Mouse (Mus musculus): Measurements from ENCODE around the gene Ptprs. TPM values are rescaled to one million over a fixed set of nuclear protein-coding genes. Genes with fewer than 3 reads are reported as not detected.
"Not testable (repeated sequence)": the region's sequence is repeated elsewhere in the genome, so short reads cannot be mapped to it uniquely, and the experiment has no call there.

The Ptprs gene
- polyA plus RNA-seq, 1 experiment from 2014 or later = 290 TPM

DNA sequence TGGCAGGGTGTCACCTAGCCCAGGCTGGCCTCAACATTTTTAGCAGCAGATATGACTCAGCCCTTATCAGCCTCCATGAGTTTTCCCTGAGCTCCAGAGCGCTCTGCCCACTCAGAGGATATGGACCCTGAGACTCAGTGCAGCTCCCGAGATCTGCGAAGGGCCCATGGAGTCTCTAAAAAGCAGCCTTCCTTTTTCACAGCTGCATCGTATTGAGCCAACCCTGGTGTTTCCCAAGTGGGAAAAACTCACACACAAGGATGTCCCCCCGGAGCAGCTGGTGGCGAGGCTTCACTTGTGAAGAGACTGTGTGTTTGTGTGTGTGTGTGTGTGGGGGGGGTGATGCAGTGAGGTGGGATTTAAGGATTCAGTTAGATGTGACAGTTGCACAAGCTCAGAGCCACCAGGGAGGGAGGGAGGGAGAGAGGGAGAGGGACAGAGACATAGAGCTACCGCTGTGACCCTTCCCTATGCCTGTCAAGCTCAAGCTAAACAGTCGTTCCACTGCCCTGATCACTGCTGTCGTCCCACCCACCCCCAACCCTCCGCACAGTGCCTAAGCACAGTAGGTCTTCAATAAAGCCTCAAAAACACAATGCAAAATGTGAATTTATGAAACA lies 32.8 kb upstream of the Ptprs start:
- peaks cover 4% of the 10 kb centered on the region; the same call in 1 of the 2 replicates for H3K9me3 ChIP-seq
- H3K36me3 ChIP-seq = no peaks in the 10 kb centered on the region
- H3K4me2 ChIP-seq (replicated peaks) = peak overlapping the region; percentile 17
- peaks cover 56% of the 10 kb centered on the region for H3K27me3 ChIP-seq
- H3K4me3 ChIP-seq = 0 out of 2 replicates have a peak overlapping the region, but pooled peaks have one; percentile 10
- ATAC-seq (ENCODE audit: low FRiP score, low read depth) = peak; percentile 29
- H3K27ac ChIP-seq (replicated peaks) = peak overlapping the region; percentile 71
- H3K4me1 ChIP-seq = peaks cover 49% of the 10 kb centered on the region
- 41% methylated on average over 10 of the region's 10 CpGs for WGBS
- no peak overlapping the region for H3K9ac ChIP-seq (replicated peaks)

DNA sequence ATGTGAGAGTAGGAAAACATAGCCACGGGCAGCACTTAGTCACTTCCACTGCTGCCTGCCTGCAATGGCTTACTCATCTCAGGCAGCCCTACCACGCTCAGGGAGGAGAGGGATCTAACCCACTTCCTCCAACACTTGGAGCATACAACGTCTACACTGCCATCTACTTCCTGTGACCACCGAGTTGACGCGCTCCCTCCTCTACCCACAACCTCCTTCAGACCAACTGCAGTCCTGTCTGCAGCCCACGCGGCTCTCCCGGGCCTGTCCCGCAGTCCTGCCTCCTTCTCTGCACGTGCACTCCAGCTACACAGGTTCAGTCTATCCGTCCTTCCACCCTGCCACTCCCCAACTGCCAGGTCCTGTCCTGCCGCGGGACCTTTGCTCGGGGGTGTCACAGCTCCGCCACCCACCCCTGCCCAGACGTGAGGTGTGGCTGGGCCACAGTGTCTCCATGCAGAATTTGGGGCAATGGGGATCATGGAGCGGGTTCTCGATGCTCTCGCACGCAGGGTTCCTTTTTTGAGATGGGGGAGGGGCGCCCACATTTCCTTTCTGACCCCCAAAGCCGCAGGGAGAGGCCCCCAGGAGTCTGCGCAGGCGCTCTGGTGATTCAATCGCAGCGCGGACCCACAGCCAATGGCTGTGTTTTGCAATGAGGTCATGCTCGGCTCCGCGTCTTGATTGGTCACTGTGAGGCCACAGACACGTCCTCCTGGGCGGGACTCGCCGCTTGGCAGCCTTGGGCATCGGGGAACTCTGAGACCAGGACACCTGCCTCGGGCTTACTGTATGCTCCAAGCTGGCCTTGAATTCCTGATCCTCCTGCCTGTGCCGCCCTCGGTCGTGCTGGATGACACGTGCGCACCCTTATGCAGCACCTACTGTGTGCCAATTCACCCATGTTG lies 31.1 kb upstream of the Ptprs start:
- ATAC-seq (ENCODE audit: low FRiP score, low read depth) = peak; percentile 92
- peak overlapping the region; percentile 75 for H3K9ac ChIP-seq (replicated peaks)
- peaks cover 41% of the 10 kb centered on the region for H3K27me3 ChIP-seq
- peak overlapping the region; percentile 82 for H3K27ac ChIP-seq (replicated peaks)
- WGBS = under 1% methylated on average over 41 of the region's 42 CpGs
- H3K9me3 ChIP-seq = peaks cover 4% of the 10 kb centered on the region; the same call in 1 of the 2 replicates
- H3K4me2 ChIP-seq (replicated peaks) = peak overlapping the region; percentile 81
- peaks cover 54% of the 10 kb centered on the region for H3K4me1 ChIP-seq
- peak overlapping the region; percentile 48 for H3K4me3 ChIP-seq
- no peaks in the 10 kb centered on the region for H3K36me3 ChIP-seq

DNA sequence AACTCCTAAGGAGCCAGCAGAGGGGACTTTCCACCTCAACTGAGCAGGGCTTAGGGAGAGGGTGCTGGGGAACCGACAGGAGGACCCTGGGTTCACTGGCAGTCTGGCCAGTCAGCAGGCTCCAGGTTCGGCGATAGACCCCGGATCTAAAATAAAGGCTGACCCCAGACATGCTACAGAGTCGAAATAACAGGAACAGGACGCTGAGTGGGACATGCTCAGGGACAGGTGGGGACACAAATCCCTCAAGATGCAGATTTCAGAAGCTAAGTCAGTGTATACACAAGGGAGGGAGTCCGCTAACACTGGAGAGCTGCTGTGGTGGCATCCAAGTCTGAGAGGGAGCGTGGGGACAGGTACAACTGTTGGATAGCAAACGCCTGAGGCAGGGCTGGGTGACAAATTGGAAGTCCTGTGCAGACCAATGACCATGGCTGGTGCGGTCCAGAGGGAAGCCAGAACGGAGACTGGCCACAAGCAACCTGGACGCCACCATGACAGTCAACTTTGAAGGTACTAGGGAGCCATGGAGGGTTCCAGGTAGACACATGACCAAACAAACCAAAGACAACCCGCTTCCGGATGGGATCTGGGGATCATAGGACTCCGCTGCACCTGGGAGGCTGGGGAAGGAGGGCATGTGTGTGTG lies 30.3 kb upstream of the Ptprs start:
- Histone ChIP-seq H3K9ac (replicated peaks) (peak overlapping the region; percentile 75), H3K36me3 (no peaks in the 10 kb centered on the region), H3K4me3 (peak overlapping the region; percentile 48), H3K27me3 (peaks cover 33% of the 10 kb centered on the region), H3K4me1 (peaks cover 53% of the 10 kb centered on the region), H3K9me3 (peaks cover 4% of the 10 kb centered on the region; the same call in 1 of the 2 replicates), H3K4me2 (replicated peaks) (peak overlapping the region; percentile 81), H3K27ac (replicated peaks) (peak overlapping the region; percentile 82)
- no peak for ATAC-seq (ENCODE audit: low FRiP score, low read depth)
- WGBS = 61% methylated on average over 15 of the region's 15 CpGs

DNA sequence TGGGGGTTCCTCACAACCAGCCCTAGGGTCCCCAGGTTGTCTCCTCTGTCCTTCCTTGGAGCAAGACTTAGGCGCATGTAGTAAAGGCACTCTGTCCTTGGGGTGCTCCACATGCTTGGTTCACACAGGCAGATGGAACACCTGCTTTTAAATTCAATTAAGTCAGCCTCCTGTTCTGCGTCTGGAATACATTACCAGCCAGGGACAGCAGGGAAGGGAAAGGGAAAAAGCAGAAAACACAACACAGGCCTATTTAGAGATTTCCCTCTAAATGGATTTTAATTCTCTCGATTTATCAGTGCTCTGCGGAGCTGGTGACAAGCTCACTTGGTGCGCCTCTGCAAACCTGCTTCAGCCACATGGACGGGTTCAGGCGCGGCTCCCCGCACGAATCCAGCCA lies 29.1 kb upstream of the Ptprs start:
- Histone ChIP-seq H3K9me3 (peaks cover 4% of the 10 kb centered on the region; the same call in 1 of the 2 replicates), H3K4me1 (peaks cover 42% of the 10 kb centered on the region), H3K4me2 (replicated peaks) (no peak overlapping the region), H3K27ac (replicated peaks) (no peak overlapping the region), H3K36me3 (no peaks in the 10 kb centered on the region), H3K9ac (replicated peaks) (no peak overlapping the region), H3K4me3 (no peak overlapping the region), H3K27me3 (peaks cover 23% of the 10 kb centered on the region)
- no peak for ATAC-seq (ENCODE audit: low FRiP score, low read depth)
- whole genome bisulfite sequencing = 85% methylated on average over 10 of the region's 10 CpGs

DNA sequence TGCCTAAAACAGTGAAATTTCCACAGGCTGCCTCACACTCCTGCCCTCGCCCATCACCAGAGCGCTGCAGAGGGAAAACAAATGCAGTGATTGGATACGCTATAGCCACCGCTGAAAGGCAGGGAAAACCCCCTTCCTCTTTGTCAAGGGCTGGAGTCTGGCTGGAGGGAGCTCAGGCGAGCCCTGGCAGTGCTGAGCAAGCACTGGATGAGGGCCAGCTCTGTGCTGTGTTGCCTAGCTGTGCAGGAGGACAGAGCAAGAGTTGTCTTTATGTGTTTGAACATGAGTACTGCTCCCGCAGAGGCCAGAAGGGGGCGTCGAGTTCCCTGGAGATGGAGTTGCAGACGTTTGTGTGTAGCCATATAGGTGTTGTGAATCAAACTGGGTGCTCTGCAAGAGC lies 26.2 kb upstream of the Ptprs start:
- ATAC-seq (ENCODE audit: low FRiP score, low read depth) = peak; percentile 47; the same call in 1 of the 2 replicates
- peaks cover 4% of the 10 kb centered on the region; the same call in 1 of the 2 replicates for H3K9me3 ChIP-seq

DNA sequence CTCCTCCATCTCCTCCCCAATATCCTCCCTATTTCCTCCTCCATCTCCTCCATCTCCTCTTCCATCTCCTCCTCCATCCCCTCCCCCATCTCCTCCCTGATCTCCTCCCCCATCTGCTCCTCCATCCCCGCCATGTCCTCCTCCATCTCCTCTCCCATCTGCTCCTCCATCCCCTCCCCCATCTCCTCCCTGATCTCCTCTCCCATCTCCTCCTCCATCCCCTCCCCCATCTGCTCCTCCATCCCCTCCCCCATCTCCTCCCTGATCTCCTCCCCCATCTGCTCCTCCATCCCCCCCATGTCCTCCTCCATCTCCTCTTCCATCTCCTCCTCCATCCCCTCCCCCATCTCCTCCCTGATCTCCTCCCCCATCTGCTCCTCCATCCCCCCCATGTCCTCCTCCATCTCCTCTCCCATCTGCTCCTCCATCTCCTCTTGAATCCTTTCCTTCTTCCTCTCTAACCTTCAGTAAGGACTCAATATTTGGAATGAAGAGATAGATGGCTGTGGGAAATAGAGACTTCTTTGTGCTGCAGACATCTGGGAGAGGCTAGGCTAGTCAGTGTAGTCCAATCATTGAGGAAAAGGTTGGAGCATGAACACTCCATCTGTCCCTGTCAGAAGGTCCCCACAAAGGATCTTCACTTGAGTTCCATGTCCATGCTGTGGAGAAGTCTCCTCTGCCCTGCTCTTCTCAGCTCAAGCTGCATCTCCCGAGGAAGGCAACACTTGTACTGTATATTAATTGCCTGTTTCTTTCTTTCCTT lies 25.5 kb upstream of the Ptprs start:
- not testable (repeated sequence) for H3K27ac ChIP-seq (replicated peaks); H3K4me3 ChIP-seq; H3K36me3 ChIP-seq; H3K4me2 ChIP-seq (replicated peaks); ATAC-seq (ENCODE audit: low FRiP score, low read depth); H3K9ac ChIP-seq (replicated peaks); H3K27me3 ChIP-seq
- peaks cover 10% of the 10 kb centered on the region; the same call in 1 of the 2 replicates for H3K9me3 ChIP-seq
- 36% methylated on average over 2 of the region's 2 CpGs for whole genome bisulfite sequencing
- peaks cover 19% of the 10 kb centered on the region for H3K4me1 ChIP-seq

More for the DNA sequence above, 26.2 kb upstream of the Ptprs start:
- H3K9ac ChIP-seq (replicated peaks) = no peak overlapping the region
- H3K27ac ChIP-seq (replicated peaks) = no peak overlapping the region; the same call in 1 of the 2 replicates
- H3K27me3 ChIP-seq = 0 out of 2 replicates have a peak, but pooled peaks cover 2% of the 10 kb centered on the region
- no peaks in the 10 kb centered on the region for H3K36me3 ChIP-seq
- peaks cover 25% of the 10 kb centered on the region for H3K4me1 ChIP-seq
- no peak overlapping the region for H3K4me2 ChIP-seq (replicated peaks)
- no peak overlapping the region for H3K4me3 ChIP-seq
- WGBS = 32% methylated on average over 9 of the region's 9 CpGs

DNA sequence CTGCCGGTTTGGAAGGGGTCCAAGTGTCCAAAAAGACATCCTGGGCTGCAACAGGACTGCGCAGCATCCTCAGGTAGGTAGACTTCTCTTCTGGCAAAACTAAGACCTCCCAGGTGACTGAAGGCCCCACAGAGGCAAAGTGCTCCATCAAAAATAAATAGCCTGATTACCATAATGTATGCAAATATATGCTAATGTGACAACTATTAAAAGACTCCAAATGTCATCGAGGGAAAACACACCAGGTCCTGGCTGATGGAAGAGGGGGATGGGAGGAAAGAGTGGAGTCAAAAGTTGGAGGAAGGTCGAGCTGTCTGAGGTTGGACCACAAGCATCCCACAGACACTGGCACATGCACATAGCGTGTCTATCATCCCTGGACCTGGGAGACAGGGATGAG lies 22.9 kb upstream of the Ptprs start:
- no peak overlapping the region for H3K4me2 ChIP-seq (replicated peaks)
- H3K4me3 ChIP-seq = no peak overlapping the region
- H3K27ac ChIP-seq (replicated peaks) = no peak overlapping the region
- WGBS = 72% methylated on average over 5 of the region's 5 CpGs
- H3K4me1 ChIP-seq = peaks cover 16% of the 10 kb centered on the region
- H3K9me3 ChIP-seq = peaks cover 20% of the 10 kb centered on the region
- H3K9ac ChIP-seq (replicated peaks) = no peak overlapping the region
- no peak for ATAC-seq (ENCODE audit: low FRiP score, low read depth)
- H3K36me3 ChIP-seq = no peaks in the 10 kb centered on the region
- peaks cover 6% of the 10 kb centered on the region; the same call in 1 of the 2 replicates for H3K27me3 ChIP-seq

DNA sequence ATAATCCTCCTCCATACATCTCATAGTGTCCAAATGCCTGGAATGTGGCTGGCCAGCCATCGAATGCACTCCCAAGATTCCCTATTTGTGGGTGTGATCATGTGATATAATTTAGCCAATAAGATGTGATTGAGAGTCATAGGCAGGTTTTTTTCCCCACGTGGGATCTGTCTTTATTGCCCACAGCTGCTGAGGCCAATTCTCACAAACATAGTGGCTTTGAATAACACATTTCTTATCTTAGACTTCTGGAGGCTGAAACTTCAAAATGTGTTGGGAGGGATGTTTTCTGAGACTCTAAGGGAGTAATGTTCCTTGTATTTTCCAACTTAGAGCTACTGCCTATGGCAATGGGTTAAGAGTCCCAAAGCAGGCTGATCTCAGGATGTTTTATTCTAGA lies 18.2 kb upstream of the Ptprs start:
- Histone ChIP-seq H3K36me3 (no peaks in the 10 kb centered on the region), H3K27ac (replicated peaks) (no peak overlapping the region), H3K9ac (replicated peaks) (no peak overlapping the region), H3K9me3 (peaks cover 46% of the 10 kb centered on the region), H3K4me2 (replicated peaks) (no peak overlapping the region), H3K27me3 (peaks cover 4% of the 10 kb centered on the region; the same call in 1 of the 2 replicates), H3K4me1 (peaks cover 12% of the 10 kb centered on the region), H3K4me3 (no peak overlapping the region)
- 69% methylated on average over 2 of the region's 2 CpGs for WGBS
- ATAC-seq (ENCODE audit: low FRiP score, low read depth) = no peak

DNA sequence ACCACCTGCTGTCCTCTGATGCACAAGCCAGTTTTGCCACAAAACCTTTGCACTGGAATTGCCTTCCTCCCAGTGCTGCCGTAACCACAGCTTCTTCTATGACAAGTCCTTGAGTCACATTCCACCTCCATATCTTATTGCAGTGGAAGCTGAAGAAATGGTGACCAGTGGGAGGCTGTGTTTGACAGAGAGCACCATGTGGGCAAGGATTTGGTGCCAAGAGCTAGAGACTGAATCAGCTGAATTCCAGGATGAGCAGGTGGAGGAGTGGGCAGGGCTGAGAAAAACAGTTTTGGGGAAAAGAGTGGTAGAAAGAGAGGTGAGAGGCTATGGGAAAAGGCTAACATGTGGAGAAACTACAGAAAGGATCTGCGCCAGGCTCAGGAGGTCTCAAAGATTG lies 17.6 kb upstream of the Ptprs start:
- no peak overlapping the region for H3K9ac ChIP-seq (replicated peaks)
- H3K36me3 ChIP-seq = no peaks in the 10 kb centered on the region
- peaks cover 4% of the 10 kb centered on the region; the same call in 1 of the 2 replicates for H3K27me3 ChIP-seq
- WGBS = 80% methylated on average over 2 of the region's 2 CpGs
- H3K4me3 ChIP-seq = no peak overlapping the region
- H3K27ac ChIP-seq (replicated peaks) = no peak overlapping the region
- peaks cover 46% of the 10 kb centered on the region for H3K9me3 ChIP-seq
- H3K4me1 ChIP-seq = peaks cover 8% of the 10 kb centered on the region; the same call in 1 of the 2 replicates
- no peak overlapping the region for H3K4me2 ChIP-seq (replicated peaks)
- no peak for ATAC-seq (ENCODE audit: low FRiP score, low read depth)

DNA sequence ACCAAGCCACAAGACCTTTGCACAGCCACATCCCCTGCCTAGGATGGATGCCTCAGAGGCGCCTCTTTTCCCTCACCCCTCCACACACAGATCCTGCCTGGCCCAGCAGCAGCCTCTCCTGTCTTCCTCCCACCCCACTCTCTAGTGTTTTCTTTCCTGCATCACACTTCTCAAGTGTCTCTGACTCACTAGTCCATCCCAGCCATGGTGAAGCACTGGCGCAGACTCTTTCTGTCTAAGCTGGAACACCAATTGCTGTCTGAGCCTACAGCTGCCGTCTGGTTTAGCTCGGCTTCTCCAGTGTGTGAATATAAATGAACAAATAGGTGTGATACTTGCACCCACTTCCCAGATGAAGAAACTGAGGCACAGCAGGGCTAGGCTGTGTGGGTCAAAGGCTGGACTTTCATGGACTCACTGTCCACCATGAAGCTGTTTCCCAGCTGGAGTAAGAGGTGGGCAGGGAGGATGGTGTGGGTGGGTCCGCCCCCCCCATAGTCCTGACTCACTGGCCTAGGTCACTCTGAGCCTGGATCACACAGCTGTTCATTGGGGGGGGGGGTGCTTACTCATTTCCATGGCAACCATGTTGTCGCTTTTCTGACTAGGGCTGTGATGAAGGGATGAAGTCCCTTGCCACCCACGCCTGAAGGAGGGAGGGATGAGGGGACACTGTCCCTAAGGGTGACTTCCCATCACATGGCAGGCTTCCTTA lies 14.3 kb upstream of the Ptprs start:
- 82% methylated on average over 7 of the region's 7 CpGs for WGBS
- Histone ChIP-seq H3K27me3 (no peaks in the 10 kb centered on the region), H3K9me3 (peaks cover 34% of the 10 kb centered on the region), H3K4me1 (peaks cover 27% of the 10 kb centered on the region), H3K36me3 (no peaks in the 10 kb centered on the region), H3K27ac (replicated peaks) (no peak overlapping the region), H3K4me2 (replicated peaks) (no peak overlapping the region), H3K4me3 (no peak overlapping the region), H3K9ac (replicated peaks) (no peak overlapping the region)
- no peak for ATAC-seq (ENCODE audit: low FRiP score, low read depth)

DNA sequence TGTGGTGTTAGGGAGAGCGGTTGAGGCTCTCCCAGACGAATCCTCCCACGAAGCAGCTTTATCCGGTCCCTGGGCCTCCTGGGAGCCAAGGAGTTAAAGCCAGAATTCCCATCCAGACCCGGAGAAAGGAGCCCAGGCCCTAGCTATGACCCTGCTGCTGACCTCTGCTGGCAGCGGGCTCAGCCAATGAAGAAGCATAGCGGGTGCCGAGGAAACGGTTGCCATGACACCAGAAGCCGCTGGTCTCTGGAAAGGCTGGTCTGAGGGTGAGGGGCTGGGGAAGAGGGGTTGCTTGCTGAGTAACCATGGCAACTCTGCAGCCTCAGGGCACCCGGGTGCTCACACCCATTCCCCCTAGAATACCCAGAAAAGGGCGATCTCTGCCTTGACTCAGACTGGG lies 11.7 kb upstream of the Ptprs start:
- 3% methylated on average over 12 of the region's 12 CpGs for WGBS
- H3K4me3 ChIP-seq = no peak overlapping the region
- peak; percentile 90 for ATAC-seq (ENCODE audit: low FRiP score, low read depth)

More for the DNA sequence above, 11.7 kb upstream of the Ptprs start:
- no peaks in the 10 kb centered on the region for H3K27me3 ChIP-seq
- peak overlapping the region; percentile 90 for H3K27ac ChIP-seq (replicated peaks)
- H3K9me3 ChIP-seq = peaks cover 14% of the 10 kb centered on the region
- no peaks in the 10 kb centered on the region for H3K36me3 ChIP-seq
- peaks cover 32% of the 10 kb centered on the region for H3K4me1 ChIP-seq
- no peak overlapping the region for H3K9ac ChIP-seq (replicated peaks)
- peak overlapping the region; percentile 32 for H3K4me2 ChIP-seq (replicated peaks)

Measured in midbrain, embryonic 12.5 days (tissue).